In the genomic region with DNA sequence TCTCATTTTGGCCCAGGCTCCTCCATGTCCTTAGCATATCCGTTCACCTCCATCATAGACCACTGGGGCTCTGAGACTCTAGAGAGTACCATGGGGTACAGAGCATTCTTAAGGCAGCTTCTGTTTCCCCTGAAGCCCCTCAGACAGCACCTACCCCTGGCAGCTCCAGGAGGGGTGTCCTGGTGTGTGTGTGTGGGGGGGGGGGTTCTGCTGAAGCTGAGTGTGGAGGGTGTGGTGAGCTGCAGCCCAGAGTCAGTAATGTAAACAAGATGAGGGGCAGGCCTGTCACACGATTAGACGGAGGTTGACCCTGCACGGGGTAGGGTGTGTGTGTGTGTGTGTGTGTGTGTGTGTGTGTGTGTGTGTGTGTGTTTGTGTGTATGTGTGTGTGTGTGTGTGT, we compare ENCODE assay signal across 10 mouse cellular contexts. TPM values are rescaled to one million over a fixed set of nuclear protein-coding genes. Genes with fewer than 3 reads are reported as not detected.
DNase-seq lines count a peak whose midpoint lies in the region; ATAC-seq and TF ChIP-seq lines count a peak whose summit lies in the region.
"Had no signal": no experiment of that assay in that cellular context is flagged by ENCODE, and none has a peak within 500 bp of the region (broad histone marks: within the 10 kb centered on the region; RNA-seq: fewer than 3 reads in every experiment).

No protein-coding gene starts in this region.

- no peak for DNase-seq in heart, adult 9 months (ENCODE audit: low spot score in 2 of 2)
- DNase-seq in yolk sac, embryonic 10.5 days (ENCODE audit: low spot score): peak; percentile 62
- no peak for DNase-seq in lung, adult 2 months
- DNase-seq in adrenal gland, adult (ENCODE audit: inconsistent age in 2 of 2, low spot score in 1 of 2): no peak
- DNase-seq: cerebellum, adult 11 months; thymus, adult 18-20 months had no signal

- peaks cover 36% of the 10 kb centered on the region for H3K4me1 ChIP-seq in heart, embryonic 13.5 days
- peaks cover 14% of the 10 kb centered on the region for H3K4me1 ChIP-seq in neural tube, embryonic 13.5 days (replicated peaks)
- 0 out of 2 replicates have a peak, but pooled peaks cover 7% of the 10 kb centered on the region for H3K4me1 ChIP-seq in neural tube, embryonic 15.5 days
- H3K4me1 ChIP-seq in intestine, embryonic 16.5 days (ENCODE audit: control insufficient read depth, insufficient read depth, low read length): peaks cover 28% of the 10 kb centered on the region
- H3K4me1 ChIP-seq in lung, adult 2 months (ENCODE audit: control insufficient read depth, insufficient read depth, low read length): peaks cover 13% of the 10 kb centered on the region

- no peak for TF ChIP-seq CTCF in lung, adult 2 months (IDR thresholded peaks at IDR 0.05; ENCODE audit: insufficient read depth, low read length)

- no peak for TF ChIP-seq POLR2A in lung, adult 2 months (IDR thresholded peaks at IDR 0.05; ENCODE audit: borderline replicate concordance, extremely low read depth, low read depth, low read length)

- peaks cover 71% of the 10 kb centered on the region for H3K27me3 ChIP-seq in heart, embryonic 13.5 days (replicated peaks)
- no peaks in the 10 kb centered on the region for H3K27me3 ChIP-seq in neural tube, embryonic 13.5 days
- H3K27me3 ChIP-seq in neural tube, embryonic 15.5 days (replicated peaks): no peaks in the 10 kb centered on the region
- H3K27me3 ChIP-seq in intestine, embryonic 16.5 days (replicated peaks; ENCODE audit: control insufficient read depth, insufficient read depth, low read length): no peaks in the 10 kb centered on the region

- no peak overlapping the region for H3K4me3 ChIP-seq in heart, embryonic 13.5 days
- H3K4me3 ChIP-seq in neural tube, embryonic 13.5 days: no peak overlapping the region
- H3K4me3 ChIP-seq in neural tube, embryonic 15.5 days (replicated peaks): no peak overlapping the region
- no peak overlapping the region for H3K4me3 ChIP-seq in intestine, embryonic 16.5 days (ENCODE audit: low read length)
- no peak overlapping the region for H3K4me3 ChIP-seq in lung, adult 2 months (replicated peaks; ENCODE audit: extremely low read depth, low read depth, low read length)

- H3K36me3 ChIP-seq in heart, embryonic 13.5 days: no peaks in the 10 kb centered on the region
- 0 out of 2 replicates have a peak, but pooled peaks cover 3% of the 10 kb centered on the region for H3K36me3 ChIP-seq in neural tube, embryonic 13.5 days
- H3K36me3 ChIP-seq in neural tube, embryonic 15.5 days: no peaks in the 10 kb centered on the region
- H3K36me3 ChIP-seq in intestine, embryonic 16.5 days (ENCODE audit: control insufficient read depth, insufficient read depth, low read length): no peaks in the 10 kb centered on the region

- H3K9me3 ChIP-seq in heart, embryonic 13.5 days: no peaks in the 10 kb centered on the region
- no peaks in the 10 kb centered on the region for H3K9me3 ChIP-seq in neural tube, embryonic 13.5 days
- no peaks in the 10 kb centered on the region for H3K9me3 ChIP-seq in neural tube, embryonic 15.5 days (replicated peaks)
- no peaks in the 10 kb centered on the region for H3K9me3 ChIP-seq in intestine, embryonic 16.5 days (ENCODE audit: control insufficient read depth, low read length)

- H3K27ac ChIP-seq in heart, embryonic 13.5 days (replicated peaks): peak overlapping the region; percentile 53
- no peak overlapping the region for H3K27ac ChIP-seq in neural tube, embryonic 13.5 days (replicated peaks)
- H3K27ac ChIP-seq in neural tube, embryonic 15.5 days (replicated peaks): no peak overlapping the region
- H3K27ac ChIP-seq in intestine, embryonic 16.5 days (ENCODE audit: low read length): peak overlapping the region; percentile 66

- H3K9ac ChIP-seq in heart, embryonic 13.5 days: no peak overlapping the region
- no peak overlapping the region for H3K9ac ChIP-seq in neural tube, embryonic 13.5 days
- no peak overlapping the region for H3K9ac ChIP-seq in neural tube, embryonic 15.5 days (replicated peaks)
- 0 out of 2 replicates have a peak overlapping the region, but pooled peaks have one; percentile 15 for H3K9ac ChIP-seq in intestine, embryonic 16.5 days (ENCODE audit: low read depth, low read length)

- H3K4me2 ChIP-seq in heart, embryonic 13.5 days: peak overlapping the region; percentile 52
- H3K4me2 ChIP-seq in neural tube, embryonic 13.5 days: no peak overlapping the region
- H3K4me2 ChIP-seq in neural tube, embryonic 15.5 days: no peak overlapping the region
- no peak overlapping the region for H3K4me2 ChIP-seq in intestine, embryonic 16.5 days (ENCODE audit: low read depth, low read length)

- ATAC-seq in heart, embryonic 13.5 days (ENCODE audit: extremely low read depth, insufficient number of reproducible peaks, low FRiP score, low TSS enrichment): peak; percentile 66
- 0 out of 2 replicates have a peak, but pooled peaks have one; percentile 32 for ATAC-seq in neural tube, embryonic 13.5 days (ENCODE audit: low read depth)
- ATAC-seq in neural tube, embryonic 15.5 days (ENCODE audit: low FRiP score): no peak; the same call in 1 of the 2 replicates
- ATAC-seq in intestine, embryonic 16.5 days: peak; percentile 47

- WGBS in heart, embryonic 13.5 days: 16% methylated on average over 4 of the region's 4 CpGs
- WGBS in neural tube, embryonic 13.5 days: 33% methylated on average over 4 of the region's 4 CpGs
- WGBS in neural tube, embryonic 15.5 days: 59% methylated on average over 4 of the region's 4 CpGs
- 35% methylated on average over 4 of the region's 4 CpGs for WGBS in intestine, embryonic 16.5 days
- 33% methylated on average over 4 of the region's 4 CpGs for WGBS in lung, adult 2 months

RNA-seq across cellular contexts. Expression of gene Fhdc1, which starts 18.5 kb away (rescaled TPM):
- polyA plus RNA-seq in heart, embryonic 13.5 days (2015; fragmentation: Nextera tagmentation; extraction: Ambion mirVana): 1.7 and 2.2 TPM in 2 replicates
- polyA plus RNA-seq in neural tube, embryonic 13.5 days (2015; fragmentation: Nextera tagmentation; extraction: Ambion mirVana): 6.3 and 6.5 TPM in 2 replicates
- polyA plus RNA-seq in neural tube, embryonic 15.5 days (2015; fragmentation: Nextera tagmentation; extraction: Ambion mirVana): 6.5 and 7.0 TPM in 2 replicates
- polyA plus RNA-seq in intestine, embryonic 16.5 days (2015; fragmentation: Nextera tagmentation; extraction: Ambion mirVana): 6.6 and 8.8 TPM in 2 replicates
- 10.3 and 13.3 TPM in 2 replicates for polyA plus RNA-seq in lung, adult 2 months (2012; rRNA removed)

Comparison
In these comparisons a context has a peak if more than half of its experiments do, and no peak if none do; other contexts are left out.
1. H3K27ac ChIP-seq: peak in heart, embryonic 13.5 days (single experiment) and intestine, embryonic 16.5 days (single experiment); none in neural tube, embryonic 13.5 days (single experiment) and neural tube, embryonic 15.5 days (single experiment).